Mouse (Mus musculus): Measurements from ENCODE around the gene Col6a4. TPM values are rescaled to one million over a fixed set of nuclear protein-coding genes. Genes with fewer than 3 reads are reported as not detected.

Col6a4 gene
- polyA plus RNA-seq, 2 experiments: 0.12 to 0.53 TPM

DNA sequence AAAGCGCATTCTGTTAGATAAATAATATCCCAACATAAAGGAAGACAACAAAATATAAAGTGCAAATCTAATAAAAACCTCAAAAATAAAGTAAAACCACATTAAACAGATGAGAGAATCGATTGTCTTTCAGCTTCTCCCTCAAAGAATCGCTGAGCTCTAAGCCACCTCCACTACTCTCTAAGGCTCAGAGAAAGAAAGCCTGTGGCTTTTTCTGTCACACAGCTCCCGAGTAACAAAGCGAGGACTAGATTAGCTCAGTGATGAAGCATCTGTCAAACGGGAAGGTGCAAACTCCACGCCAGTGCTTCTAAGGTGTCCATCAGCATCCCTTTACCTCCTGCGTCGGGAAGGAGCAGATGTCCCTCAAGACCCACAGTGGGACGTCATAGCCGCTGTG is 98.6 kb downstream of the Col6a4 start:
- WGBS: 53% methylated on average over 11 of the region's 11 CpGs
- Histone ChIP-seq H3K9ac (ENCODE audit: low read depth, low read length, severe bottlenecking) (no peak overlapping the region), H3K9me3 (ENCODE audit: control insufficient read depth, low read length) (no peaks in the 10 kb centered on the region), H3K27ac (replicated peaks; ENCODE audit: low read depth, low read length) (no peak overlapping the region), H3K4me1 (ENCODE audit: control insufficient read depth, insufficient read depth, low read length) (no peaks in the 10 kb centered on the region), H3K4me2 (replicated peaks; ENCODE audit: low read depth, low read length, severe bottlenecking) (no peak overlapping the region), H3K4me3 (replicated peaks; ENCODE audit: low read length) (no peak overlapping the region), H3K27me3 (ENCODE audit: control insufficient read depth, insufficient read depth, low read length) (no peaks in the 10 kb centered on the region), H3K36me3 (ENCODE audit: control insufficient read depth, insufficient read depth, low read length) (no peaks in the 10 kb centered on the region)
- ATAC-seq (ENCODE audit: low FRiP score, low read depth) (no peak), DNase-seq (ENCODE audit: low spot score) (no peak)
- no peak for TF ChIP-seq POLR2A (IDR thresholded peaks at IDR 0.05; ENCODE audit: borderline replicate concordance, extremely low read depth, insufficient read depth, insufficient read length)

DNA sequence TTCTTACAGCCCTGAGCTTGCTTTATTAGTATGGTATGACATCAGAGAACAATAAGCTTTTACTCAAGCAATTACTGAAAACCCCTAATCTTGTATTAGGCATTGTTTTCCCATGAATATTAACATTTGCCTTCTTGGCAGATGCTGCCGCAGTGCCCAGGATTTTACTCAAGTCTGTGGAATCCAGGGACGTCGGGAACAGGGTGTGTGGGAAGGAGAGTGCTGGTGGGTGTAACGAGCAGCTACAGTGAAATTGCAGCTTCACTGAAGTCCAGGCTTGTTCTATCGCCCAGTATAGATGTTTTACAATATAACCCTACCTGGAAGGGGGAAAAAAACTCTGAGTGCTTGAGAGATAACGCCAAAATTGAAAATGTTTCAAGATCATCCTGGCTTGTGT is 104.2 kb downstream of the Col6a4 start:
- WGBS: 70% methylated on average over 6 of the region's 6 CpGs

DNA sequence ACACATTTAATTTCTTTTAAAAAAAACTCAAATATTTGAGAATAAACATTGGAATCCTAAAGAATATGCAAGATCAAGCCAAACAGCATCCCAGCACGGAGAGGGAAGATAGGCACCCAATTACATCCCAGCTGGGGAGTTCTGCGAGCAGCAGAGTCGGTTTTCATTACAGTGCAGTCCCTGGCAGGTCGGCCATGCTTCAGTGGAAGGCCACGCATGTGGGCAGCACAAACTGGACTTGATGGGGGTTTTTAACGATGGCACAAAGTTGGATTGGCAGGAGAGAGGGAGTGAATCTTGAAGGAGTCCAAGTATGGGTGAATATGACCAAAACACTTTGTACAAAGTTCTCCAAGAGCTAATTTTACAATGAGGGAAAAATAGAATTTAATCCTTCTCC is 106.5 kb downstream of the Col6a4 start:
- TF ChIP-seq POLR2A (IDR thresholded peaks at IDR 0.05; ENCODE audit: borderline replicate concordance, extremely low read depth, insufficient read depth, insufficient read length): no peak
- no peaks in the 10 kb centered on the region for H3K9me3 ChIP-seq (ENCODE audit: control insufficient read depth, low read length)
- no peak overlapping the region for H3K27ac ChIP-seq (replicated peaks; ENCODE audit: low read depth, low read length)
- H3K9ac ChIP-seq (ENCODE audit: low read depth, low read length, severe bottlenecking): no peak overlapping the region
- WGBS: 59% methylated on average over 6 of the region's 6 CpGs
- no peak overlapping the region for H3K4me3 ChIP-seq (replicated peaks; ENCODE audit: low read length)
- ATAC-seq (ENCODE audit: low FRiP score, low read depth) (no peak), DNase-seq (ENCODE audit: low spot score) (no peak)
- no peaks in the 10 kb centered on the region for H3K4me1 ChIP-seq (ENCODE audit: control insufficient read depth, insufficient read depth, low read length)
- no peaks in the 10 kb centered on the region for H3K27me3 ChIP-seq (ENCODE audit: control insufficient read depth, insufficient read depth, low read length)
- H3K4me2 ChIP-seq (replicated peaks; ENCODE audit: low read depth, low read length, severe bottlenecking): no peak overlapping the region
- H3K36me3 ChIP-seq (ENCODE audit: control insufficient read depth, insufficient read depth, low read length): no peaks in the 10 kb centered on the region

More for the DNA sequence above, 104.2 kb downstream of the Col6a4 start:
- Histone ChIP-seq H3K4me3 (replicated peaks; ENCODE audit: low read length) (no peak overlapping the region), H3K9me3 (ENCODE audit: control insufficient read depth, low read length) (no peaks in the 10 kb centered on the region), H3K27ac (replicated peaks; ENCODE audit: low read depth, low read length) (no peak overlapping the region), H3K4me1 (ENCODE audit: control insufficient read depth, insufficient read depth, low read length) (no peaks in the 10 kb centered on the region), H3K9ac (ENCODE audit: low read depth, low read length, severe bottlenecking) (no peak overlapping the region), H3K4me2 (replicated peaks; ENCODE audit: low read depth, low read length, severe bottlenecking) (no peak overlapping the region), H3K27me3 (ENCODE audit: control insufficient read depth, insufficient read depth, low read length) (no peaks in the 10 kb centered on the region), H3K36me3 (ENCODE audit: control insufficient read depth, insufficient read depth, low read length) (no peaks in the 10 kb centered on the region)
- DNase-seq (ENCODE audit: low spot score) (no peak), ATAC-seq (ENCODE audit: low FRiP score, low read depth) (no peak)
- no peak for TF ChIP-seq POLR2A (IDR thresholded peaks at IDR 0.05; ENCODE audit: borderline replicate concordance, extremely low read depth, insufficient read depth, insufficient read length)

DNA sequence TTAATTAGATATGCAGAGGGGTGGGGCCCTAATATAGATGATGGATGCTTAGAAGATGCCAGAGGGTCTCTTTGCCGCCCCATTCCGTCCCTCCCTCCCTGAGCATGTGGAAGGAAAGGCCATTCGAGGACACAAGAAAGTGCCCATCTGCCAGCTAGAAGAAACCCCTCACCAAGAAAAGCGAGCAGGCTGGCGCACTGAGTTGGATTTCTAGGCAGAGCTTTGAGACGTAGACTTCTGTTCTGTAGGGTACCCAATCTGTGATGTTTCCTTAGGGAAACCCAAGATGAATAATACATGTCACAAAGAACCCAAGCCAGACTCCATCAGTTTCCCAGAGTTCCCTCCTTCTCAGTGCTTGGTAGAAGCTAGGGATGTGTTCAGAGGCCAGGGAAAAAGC is 107.1 kb downstream of the Col6a4 start:
- DNase-seq (ENCODE audit: low spot score) (no peak), ATAC-seq (ENCODE audit: low FRiP score, low read depth) (no peak)
- WGBS: 84% methylated on average over 6 of the region's 6 CpGs
- Histone ChIP-seq H3K27me3 (ENCODE audit: control insufficient read depth, insufficient read depth, low read length) (no peaks in the 10 kb centered on the region), H3K4me3 (replicated peaks; ENCODE audit: low read length) (no peak overlapping the region), H3K27ac (replicated peaks; ENCODE audit: low read depth, low read length) (no peak overlapping the region), H3K36me3 (ENCODE audit: control insufficient read depth, insufficient read depth, low read length) (no peaks in the 10 kb centered on the region), H3K4me2 (replicated peaks; ENCODE audit: low read depth, low read length, severe bottlenecking) (no peak overlapping the region), H3K9me3 (ENCODE audit: control insufficient read depth, low read length) (no peaks in the 10 kb centered on the region), H3K4me1 (ENCODE audit: control insufficient read depth, insufficient read depth, low read length) (no peaks in the 10 kb centered on the region), H3K9ac (ENCODE audit: low read depth, low read length, severe bottlenecking) (no peak overlapping the region)
- no peak for TF ChIP-seq POLR2A (IDR thresholded peaks at IDR 0.05; ENCODE audit: borderline replicate concordance, extremely low read depth, insufficient read depth, insufficient read length)

DNA sequence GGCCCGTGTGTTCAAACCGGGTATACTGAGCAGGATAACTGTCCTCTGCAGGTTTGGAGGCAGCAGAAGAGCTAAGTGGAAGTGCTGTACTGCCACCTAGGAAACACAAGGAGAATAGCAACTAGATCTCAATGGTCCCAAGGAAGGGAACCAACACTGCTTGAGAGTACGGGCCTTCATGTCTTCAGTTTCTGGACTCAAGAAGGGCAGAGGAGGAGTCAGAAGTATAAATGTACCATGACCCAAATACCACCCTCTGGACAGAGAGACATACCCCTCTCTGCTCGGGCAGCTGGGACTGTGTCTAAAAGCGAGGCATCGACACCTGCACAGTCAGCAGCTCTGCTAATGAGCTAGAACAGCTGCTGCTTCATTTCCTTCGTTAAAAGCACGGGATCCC is 108.5 kb downstream of the Col6a4 start:
- H3K27ac ChIP-seq (replicated peaks; ENCODE audit: low read depth, low read length): no peak overlapping the region
- TF ChIP-seq POLR2A (IDR thresholded peaks at IDR 0.05; ENCODE audit: borderline replicate concordance, extremely low read depth, insufficient read depth, insufficient read length): no peak
- WGBS: 59% methylated on average over 8 of the region's 8 CpGs

DNA sequence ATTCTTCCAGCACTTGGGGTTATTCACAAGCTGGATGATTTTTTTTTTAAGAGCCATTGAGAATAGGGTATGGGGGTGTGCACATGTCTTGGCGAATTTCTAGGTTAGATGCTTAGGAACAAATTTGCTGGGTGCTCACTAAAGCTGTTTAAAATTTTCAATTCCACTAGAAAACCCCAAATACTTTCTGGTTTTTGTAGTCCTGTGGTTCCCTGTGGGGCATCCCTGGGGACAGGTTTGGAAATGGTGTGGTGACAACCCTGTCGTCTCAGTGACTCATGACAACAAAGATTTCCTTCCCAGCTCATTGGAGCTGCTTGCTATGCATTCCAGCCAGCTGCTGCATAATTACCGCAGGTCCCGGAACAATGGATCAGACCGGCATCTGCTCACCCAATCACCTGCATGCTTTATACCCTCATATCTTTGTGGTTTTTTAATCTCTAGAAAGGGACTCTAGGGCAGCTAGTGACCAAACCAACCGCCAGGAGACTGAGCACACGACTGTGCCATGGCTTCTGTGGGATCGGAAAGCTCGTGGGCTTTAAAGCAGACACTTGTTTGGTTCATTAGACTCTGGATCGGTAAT is 111.6 kb downstream of the Col6a4 start:
- no peaks in the 10 kb centered on the region for H3K36me3 ChIP-seq (ENCODE audit: control insufficient read depth, insufficient read depth, low read length)
- no peaks in the 10 kb centered on the region for H3K4me1 ChIP-seq (ENCODE audit: control insufficient read depth, insufficient read depth, low read length)
- DNase-seq (ENCODE audit: low spot score): no peak
- no peak overlapping the region for H3K4me2 ChIP-seq (replicated peaks; ENCODE audit: low read depth, low read length, severe bottlenecking)
- no peaks in the 10 kb centered on the region for H3K9me3 ChIP-seq (ENCODE audit: control insufficient read depth, low read length)
- no peak for ATAC-seq (ENCODE audit: low FRiP score, low read depth)
- no peak overlapping the region for H3K9ac ChIP-seq (ENCODE audit: low read depth, low read length, severe bottlenecking)
- no peak overlapping the region for H3K27ac ChIP-seq (replicated peaks; ENCODE audit: low read depth, low read length)
- no peak for TF ChIP-seq POLR2A (IDR thresholded peaks at IDR 0.05; ENCODE audit: borderline replicate concordance, extremely low read depth, insufficient read depth, insufficient read length)
- no peak overlapping the region for H3K4me3 ChIP-seq (replicated peaks; ENCODE audit: low read length)
- no peaks in the 10 kb centered on the region for H3K27me3 ChIP-seq (ENCODE audit: control insufficient read depth, insufficient read depth, low read length)
- WGBS: 36% methylated on average over 10 of the region's 10 CpGs

More for the DNA sequence above, 108.5 kb downstream of the Col6a4 start:
- Histone ChIP-seq H3K9ac (ENCODE audit: low read depth, low read length, severe bottlenecking) (no peak overlapping the region), H3K36me3 (ENCODE audit: control insufficient read depth, insufficient read depth, low read length) (no peaks in the 10 kb centered on the region), H3K4me3 (replicated peaks; ENCODE audit: low read length) (no peak overlapping the region), H3K9me3 (ENCODE audit: control insufficient read depth, low read length) (no peaks in the 10 kb centered on the region), H3K27me3 (ENCODE audit: control insufficient read depth, insufficient read depth, low read length) (no peaks in the 10 kb centered on the region), H3K4me2 (replicated peaks; ENCODE audit: low read depth, low read length, severe bottlenecking) (no peak overlapping the region), H3K4me1 (ENCODE audit: control insufficient read depth, insufficient read depth, low read length) (no peaks in the 10 kb centered on the region)
- no peak for DNase-seq (ENCODE audit: low spot score)
- ATAC-seq (ENCODE audit: low FRiP score, low read depth): no peak

Data from limb, embryonic 14.5 days (tissue).